Mouse (Mus musculus): ENCODE results near the gene Tie1. TPM values are rescaled to one million over a fixed set of nuclear protein-coding genes. Genes with fewer than 3 reads are reported as not detected.

Tie1 gene
- 15.7 and 17.2 TPM in 2 replicates for total RNA-seq (2014; rRNA removed)
- 9.9 and 10.3 TPM in 2 replicates for polyA plus RNA-seq (2015; fragmentation: Nextera tagmentation; extraction: Ambion mirVana)

GRCm38 (mm10) chr4:118489717-118490132 is at the start of gene Tie1:
Gene Tie1, minus strand, starts transcription at chr4:118490061.
- Histone ChIP-seq H3K9ac (replicated peaks; ENCODE audit: low read length, poor library complexity, severe bottlenecking) (no peak within 1 kb of the TSS), H3K4me3 (ENCODE audit: low read depth, low read length) (no peak within 1 kb of the TSS), H3K4me2 (ENCODE audit: low read depth, low read length, poor library complexity, severe bottlenecking) (no peak within 1 kb of the TSS), H3K4me1 (ENCODE audit: insufficient read depth, low read length) (no peaks in the 10 kb centered on the region), H3K36me3 (ENCODE audit: insufficient read depth, low read length) (no peaks in the 10 kb centered on the region), H3K27ac (ENCODE audit: low read depth, low read length) (no peak within 1 kb of the TSS), H3K27me3 (ENCODE audit: insufficient read depth, low read length) (no peaks in the 10 kb centered on the region), H3K9me3 (ENCODE audit: low read length) (no peaks in the 10 kb centered on the region)
- DNase-seq (ENCODE audit: low spot score): no peak
- 76% methylated on average over 8 of the region's 8 CpGs for WGBS
- no peak for TF ChIP-seq CTCF (IDR thresholded peaks at IDR 0.05)
- ATAC-seq (ENCODE audit: low FRiP score): no peak

DNA sequence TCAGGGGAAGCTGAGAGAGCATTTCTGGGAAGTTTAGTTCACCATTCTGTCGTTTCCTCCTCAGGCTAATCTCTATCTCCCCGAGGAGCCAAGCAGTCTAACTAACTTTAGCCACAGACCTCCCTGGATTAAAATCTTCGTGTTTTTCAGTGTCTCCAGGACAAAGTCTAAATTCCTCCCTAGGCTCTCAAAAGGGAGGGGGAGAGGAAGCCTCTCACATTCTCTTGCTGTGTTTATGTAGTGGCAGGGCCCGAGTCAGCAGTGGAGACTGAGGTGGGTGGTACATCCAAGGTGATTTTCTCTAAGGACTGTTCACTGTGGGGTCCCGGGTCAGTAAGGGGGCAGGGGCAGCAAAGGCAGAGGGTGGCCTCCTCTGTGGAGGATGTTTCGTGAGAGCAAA is 47.9 kb upstream of the Tie1 start:
- ATAC-seq (ENCODE audit: low FRiP score) (no peak), DNase-seq (ENCODE audit: low spot score) (no peak)
- H3K27ac ChIP-seq (ENCODE audit: low read depth, low read length): no peak overlapping the region
- H3K36me3 ChIP-seq (ENCODE audit: insufficient read depth, low read length): no peaks in the 10 kb centered on the region
- H3K4me2 ChIP-seq (ENCODE audit: low read depth, low read length, poor library complexity, severe bottlenecking): no peak overlapping the region
- H3K9ac ChIP-seq (replicated peaks; ENCODE audit: low read length, poor library complexity, severe bottlenecking): no peak overlapping the region
- H3K4me3 ChIP-seq (ENCODE audit: low read depth, low read length): no peak overlapping the region
- peaks cover 4% of the 10 kb centered on the region; the same call in 1 of the 2 replicates for H3K27me3 ChIP-seq (ENCODE audit: insufficient read depth, low read length)
- H3K9me3 ChIP-seq (ENCODE audit: low read length): no peaks in the 10 kb centered on the region
- TF ChIP-seq CTCF (IDR thresholded peaks at IDR 0.05): no peak
- no peaks in the 10 kb centered on the region for H3K4me1 ChIP-seq (ENCODE audit: insufficient read depth, low read length)
- WGBS: 44% methylated on average over 6 of the region's 6 CpGs

DNA sequence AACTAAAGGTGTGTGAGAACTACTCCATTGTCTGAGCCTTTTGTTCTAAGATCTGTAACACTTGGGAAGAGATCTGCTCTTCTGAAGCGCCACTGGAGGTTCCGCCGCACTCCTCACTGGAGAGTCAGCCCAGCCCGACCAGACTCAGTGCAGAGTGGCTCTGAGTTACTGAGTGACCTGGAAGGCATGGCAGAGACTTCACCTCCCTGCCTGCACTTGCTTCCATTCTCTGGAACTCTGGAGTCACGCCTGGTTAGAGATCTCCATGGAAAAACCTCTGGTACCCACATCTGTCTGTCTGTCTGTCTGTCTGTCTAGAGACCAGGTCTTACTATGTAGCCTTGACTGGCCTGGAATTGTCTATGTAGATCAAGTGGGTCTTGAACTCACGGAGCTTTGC is 45.7 kb upstream of the Tie1 start:
- Histone ChIP-seq H3K9ac (replicated peaks; ENCODE audit: low read length, poor library complexity, severe bottlenecking) (no peak overlapping the region), H3K36me3 (ENCODE audit: insufficient read depth, low read length) (no peaks in the 10 kb centered on the region), H3K9me3 (ENCODE audit: low read length) (no peaks in the 10 kb centered on the region), H3K4me2 (ENCODE audit: low read depth, low read length, poor library complexity, severe bottlenecking) (no peak overlapping the region), H3K4me3 (ENCODE audit: low read depth, low read length) (no peak overlapping the region), H3K4me1 (ENCODE audit: insufficient read depth, low read length) (no peaks in the 10 kb centered on the region), H3K27ac (ENCODE audit: low read depth, low read length) (no peak overlapping the region), H3K27me3 (ENCODE audit: insufficient read depth, low read length) (no peaks in the 10 kb centered on the region)
- ATAC-seq (ENCODE audit: low FRiP score): no peak
- no peak for DNase-seq (ENCODE audit: low spot score)
- WGBS: 88% methylated on average over 6 of the region's 6 CpGs
- no peak for TF ChIP-seq CTCF (IDR thresholded peaks at IDR 0.05)

GRCm38 (mm10) chr4:118533605-118534004 is 43.7 kb upstream of the Tie1 start:
- Histone ChIP-seq H3K4me1 (ENCODE audit: insufficient read depth, low read length) (no peaks in the 10 kb centered on the region), H3K4me2 (ENCODE audit: low read depth, low read length, poor library complexity, severe bottlenecking) (no peak overlapping the region), H3K36me3 (ENCODE audit: insufficient read depth, low read length) (no peaks in the 10 kb centered on the region), H3K9me3 (ENCODE audit: low read length) (no peaks in the 10 kb centered on the region), H3K4me3 (ENCODE audit: low read depth, low read length) (no peak overlapping the region), H3K27ac (ENCODE audit: low read depth, low read length) (no peak overlapping the region), H3K9ac (replicated peaks; ENCODE audit: low read length, poor library complexity, severe bottlenecking) (no peak overlapping the region), H3K27me3 (ENCODE audit: insufficient read depth, low read length) (no peaks in the 10 kb centered on the region)
- TF ChIP-seq CTCF (IDR thresholded peaks at IDR 0.05): no peak
- WGBS: 91% methylated on average over 7 of the region's 7 CpGs
- ATAC-seq (ENCODE audit: low FRiP score): no peak
- DNase-seq (ENCODE audit: low spot score): no peak

DNA sequence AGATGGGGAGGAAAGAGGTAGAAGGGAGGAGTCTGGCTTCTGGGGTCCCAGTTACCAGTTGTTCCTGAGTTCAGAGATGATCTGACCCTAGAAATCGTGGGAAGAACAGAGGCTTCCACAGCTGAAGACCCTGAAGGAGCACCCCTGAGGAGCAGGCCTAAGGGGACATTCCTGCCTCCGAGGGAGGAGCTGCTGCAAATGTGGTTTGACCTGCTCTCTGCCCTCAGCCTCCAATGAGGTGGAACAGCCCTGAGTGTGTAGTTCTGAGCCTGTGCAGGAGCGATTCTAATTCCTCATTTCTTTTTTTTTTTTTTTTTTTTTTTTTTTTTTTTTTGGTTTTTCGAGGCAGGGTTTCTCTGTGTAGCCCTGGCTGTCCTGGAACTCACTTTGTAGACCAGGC is 43.3 kb upstream of the Tie1 start:
- no peak overlapping the region for H3K9ac ChIP-seq (replicated peaks; ENCODE audit: low read length, poor library complexity, severe bottlenecking)
- no peak for TF ChIP-seq CTCF (IDR thresholded peaks at IDR 0.05)
- DNase-seq (ENCODE audit: low spot score) (no peak), ATAC-seq (ENCODE audit: low FRiP score) (no peak)
- no peaks in the 10 kb centered on the region for H3K27me3 ChIP-seq (ENCODE audit: insufficient read depth, low read length)
- H3K36me3 ChIP-seq (ENCODE audit: insufficient read depth, low read length): no peaks in the 10 kb centered on the region
- H3K4me3 ChIP-seq (ENCODE audit: low read depth, low read length): no peak overlapping the region
- H3K4me2 ChIP-seq (ENCODE audit: low read depth, low read length, poor library complexity, severe bottlenecking): no peak overlapping the region
- no peak overlapping the region for H3K27ac ChIP-seq (ENCODE audit: low read depth, low read length)
- H3K4me1 ChIP-seq (ENCODE audit: insufficient read depth, low read length): no peaks in the 10 kb centered on the region
- 62% methylated on average over 3 of the region's 4 CpGs for WGBS
- no peaks in the 10 kb centered on the region for H3K9me3 ChIP-seq (ENCODE audit: low read length)

GRCm38 (mm10) chr4:118532663-118533062 is 42.8 kb upstream of the Tie1 start:
- 82% methylated on average over 5 of the region's 5 CpGs for WGBS
- ATAC-seq (ENCODE audit: low FRiP score): no peak
- H3K9me3 ChIP-seq (ENCODE audit: low read length): no peaks in the 10 kb centered on the region
- H3K4me1 ChIP-seq (ENCODE audit: insufficient read depth, low read length): no peaks in the 10 kb centered on the region
- H3K27ac ChIP-seq (ENCODE audit: low read depth, low read length): no peak overlapping the region
- no peak overlapping the region for H3K4me2 ChIP-seq (ENCODE audit: low read depth, low read length, poor library complexity, severe bottlenecking)
- TF ChIP-seq CTCF (IDR thresholded peaks at IDR 0.05): no peak
- H3K9ac ChIP-seq (replicated peaks; ENCODE audit: low read length, poor library complexity, severe bottlenecking): no peak overlapping the region
- no peaks in the 10 kb centered on the region for H3K36me3 ChIP-seq (ENCODE audit: insufficient read depth, low read length)
- H3K27me3 ChIP-seq (ENCODE audit: insufficient read depth, low read length): no peaks in the 10 kb centered on the region
- H3K4me3 ChIP-seq (ENCODE audit: low read depth, low read length): no peak overlapping the region
- no peak for DNase-seq (ENCODE audit: low spot score)

Data from midbrain, postnatal 0 days (tissue).